Mouse (Mus musculus) gastrocnemius, postnatal 14 days (tissue): ENCODE data around the gene Setdb1. TPM values are rescaled to one million over a fixed set of nuclear protein-coding genes. Genes with fewer than 3 reads are reported as not detected.

Source experiments
- DNase-seq: peaks from one replicate; pipeline ENCODE4 v3.0.0; 2021; ENCODE audit warnings: mixed read lengths
- intact Hi-C: fragments of 180-260 bp; cut with DNase I; formaldehyde crosslinking; loops from one replicate; pipeline ENCODE4 v1.15.1; 2025; ENCODE audit warnings: low total_unique reads
- total RNA-seq, 2 experiments: library from RNA; stranded (reverse); gene quantifications; 2 replicates each; pipeline ENCODE4 v1.2.3; 2021

Gene Setdb1
- total RNA-seq, 2 experiments from 2014 or later: 10.4 to 12.8 TPM

DNA sequence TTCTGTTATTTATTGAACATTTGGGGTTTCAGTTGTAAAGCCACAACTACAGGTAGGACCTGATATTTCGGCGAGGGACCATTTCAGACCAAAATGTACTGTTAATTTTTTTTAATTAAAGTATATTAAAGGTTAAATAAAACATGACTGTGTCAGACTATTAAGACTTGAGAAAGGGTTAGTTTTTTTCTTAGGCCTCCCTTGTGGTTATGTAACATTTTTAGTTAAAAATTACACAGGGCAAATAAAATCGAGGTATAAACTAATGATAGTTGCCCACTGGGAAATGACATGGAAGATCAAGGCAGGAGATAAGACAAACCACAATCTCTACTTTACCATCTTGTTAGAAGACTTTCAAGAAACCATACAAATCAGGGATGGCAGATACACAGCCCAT is 33.6 kb downstream of the Setdb1 start:
- no peak for DNase-seq
- intact Hi-C loops: no loop called here

DNA sequence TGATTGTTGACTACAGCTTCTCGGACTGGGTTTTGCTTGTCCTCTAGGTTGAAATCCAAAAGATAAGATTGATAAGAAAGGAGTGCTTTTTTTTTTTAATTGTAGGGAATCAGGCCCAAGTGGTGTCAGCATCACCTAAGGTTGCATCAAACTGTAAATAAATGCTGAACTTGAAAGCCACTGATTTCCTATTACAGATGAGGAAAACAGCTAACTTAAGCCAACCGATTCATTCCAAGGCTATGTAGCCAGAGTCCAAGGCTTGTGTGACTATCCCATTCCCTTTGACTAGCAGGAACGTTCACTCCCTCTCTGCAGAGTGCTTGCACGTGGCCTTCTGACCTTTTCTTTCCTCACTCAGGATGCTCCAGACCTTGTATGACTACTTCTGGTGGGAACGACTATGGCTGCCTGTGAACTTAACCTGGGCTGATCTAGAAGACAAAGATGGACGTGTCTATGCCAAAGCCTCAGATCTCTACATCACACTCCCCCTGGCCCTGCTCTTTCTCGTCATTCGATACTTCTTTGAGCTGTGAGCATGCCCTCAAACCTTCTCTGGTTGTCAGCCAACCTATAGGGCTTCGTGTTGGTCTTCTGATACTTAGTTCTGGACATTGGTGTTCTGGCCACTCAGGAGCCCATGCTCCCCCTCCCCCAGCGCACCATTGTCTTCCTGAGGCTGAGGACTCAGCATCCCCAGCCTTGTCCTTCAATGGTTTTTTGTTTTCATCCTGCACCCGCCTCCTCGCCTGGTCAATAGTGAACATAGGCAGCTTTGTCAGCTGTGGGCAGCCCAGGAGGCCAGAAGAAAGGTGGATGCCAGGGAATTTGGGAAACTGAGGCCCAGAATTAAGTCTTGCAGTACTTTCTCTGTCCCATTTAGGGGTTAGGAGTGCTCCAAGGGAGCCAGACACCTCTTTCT is 37.0 kb downstream of the Setdb1 start:
- intact Hi-C loops: no loop called here
- no peak for DNase-seq

DNA sequence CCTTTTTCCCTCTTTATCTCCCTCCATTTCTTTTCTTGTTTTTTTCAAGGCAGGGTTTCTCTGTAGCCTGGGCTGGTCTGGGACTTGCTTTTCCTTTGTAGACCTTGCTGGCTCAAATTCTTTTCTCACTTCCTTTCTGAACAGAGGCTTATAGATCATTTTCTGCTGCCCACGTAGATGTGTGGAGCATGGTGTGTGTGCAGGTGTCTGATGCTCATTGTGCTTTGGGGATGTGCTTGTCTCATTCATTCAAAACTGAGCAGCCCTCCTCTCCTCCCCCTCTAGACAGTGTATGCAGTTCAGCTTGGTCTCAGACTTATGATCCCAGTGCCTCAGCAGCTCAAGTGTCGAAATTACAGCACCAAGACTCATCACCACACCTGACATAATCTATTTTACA is 37.9 kb downstream of the Setdb1 start:
- no peak for DNase-seq
- intact Hi-C loops: no loop called here

DNA sequence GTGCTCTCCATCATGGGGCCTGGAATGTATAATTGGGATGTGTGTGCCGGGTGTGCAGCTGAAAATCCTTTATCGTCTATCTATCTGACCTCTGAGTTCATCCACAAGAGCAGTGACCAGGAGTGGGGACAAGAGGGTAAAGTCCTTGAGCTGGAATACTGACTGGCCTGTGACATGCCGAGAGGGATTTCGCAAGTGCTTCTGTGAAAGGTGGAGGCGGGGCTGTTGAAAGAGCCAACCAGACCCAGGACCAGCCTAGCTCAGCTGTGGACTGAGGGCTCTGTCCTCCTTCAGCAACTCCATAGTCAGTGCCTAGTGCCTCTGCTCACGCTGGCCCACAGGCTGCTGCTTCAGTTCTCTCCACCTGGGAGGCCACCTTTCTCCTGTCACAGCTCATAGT is 38.5 kb downstream of the Setdb1 start:
- intact Hi-C loops: no loop called here
- no peak for DNase-seq

DNA sequence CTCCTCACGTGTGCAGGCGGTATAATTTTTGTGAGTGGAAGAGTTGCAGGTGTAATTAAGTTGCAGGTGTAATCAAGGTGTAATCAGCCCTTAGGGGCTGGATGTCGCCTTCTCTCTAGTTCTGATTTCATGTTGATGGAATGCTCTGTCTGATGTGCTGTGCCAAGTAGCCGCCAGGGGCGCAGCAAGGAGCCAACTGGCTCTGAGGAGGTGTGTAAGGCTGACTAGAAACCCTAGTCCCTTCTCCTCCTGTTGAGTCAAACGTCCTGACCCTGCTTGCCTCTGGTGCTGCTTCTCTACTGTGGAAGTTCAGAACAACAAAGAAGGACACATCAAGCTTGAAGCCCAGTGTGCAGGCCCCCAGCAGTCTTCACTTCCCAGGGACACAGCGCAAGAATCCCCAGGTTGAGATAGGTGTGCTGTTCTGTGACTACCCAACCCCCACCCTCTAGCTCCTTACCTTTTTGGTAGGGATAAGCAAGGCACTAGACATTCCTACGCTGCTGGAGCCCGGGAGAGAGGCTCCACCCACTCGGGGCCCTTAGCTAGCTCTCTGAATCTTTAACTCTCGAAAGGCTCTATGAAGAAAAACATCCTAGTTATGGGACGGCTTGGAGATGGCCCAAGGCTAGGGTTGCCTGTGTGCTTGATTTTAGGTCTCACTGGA is 39.5 kb downstream of the Setdb1 start:
- intact Hi-C loops: no loop called here
- peak; percentile 70 for DNase-seq

DNA sequence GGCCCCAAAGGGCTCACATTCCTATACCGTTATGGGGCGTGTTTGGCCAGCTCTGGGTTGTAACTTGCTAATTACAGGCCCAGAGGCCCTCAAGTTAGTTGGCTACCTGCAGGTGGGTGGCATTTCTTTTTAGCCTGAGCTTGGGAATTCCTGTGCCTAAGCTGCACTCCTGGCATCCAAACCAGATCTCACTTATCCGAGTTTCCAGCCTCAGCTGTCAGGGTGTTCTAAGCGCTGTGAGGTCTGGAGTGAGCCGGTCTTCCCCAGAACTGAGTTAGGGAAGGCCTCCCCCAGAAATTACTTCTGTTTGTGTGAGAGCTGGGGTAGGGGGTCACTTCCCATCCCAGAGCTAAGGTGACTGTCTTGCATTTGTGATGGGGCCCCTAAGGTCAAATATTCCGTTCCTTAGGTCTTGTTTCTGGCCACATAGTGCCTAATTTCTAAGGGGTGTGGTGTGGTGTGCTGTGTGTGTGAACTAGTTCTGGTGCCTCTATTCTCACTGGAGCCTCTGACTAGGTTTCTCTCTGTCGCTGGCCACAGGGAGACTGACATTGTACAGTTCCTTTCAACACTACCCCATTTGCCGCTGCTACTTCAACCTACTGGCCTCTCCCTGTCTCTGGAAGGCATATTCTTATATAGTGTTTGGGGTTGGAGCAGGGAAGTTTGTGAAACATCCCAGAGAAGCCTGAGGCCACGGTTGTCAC is 41.0 kb downstream of the Setdb1 start:
- DNase-seq: no peak
- intact Hi-C loops: no loop called here

DNA sequence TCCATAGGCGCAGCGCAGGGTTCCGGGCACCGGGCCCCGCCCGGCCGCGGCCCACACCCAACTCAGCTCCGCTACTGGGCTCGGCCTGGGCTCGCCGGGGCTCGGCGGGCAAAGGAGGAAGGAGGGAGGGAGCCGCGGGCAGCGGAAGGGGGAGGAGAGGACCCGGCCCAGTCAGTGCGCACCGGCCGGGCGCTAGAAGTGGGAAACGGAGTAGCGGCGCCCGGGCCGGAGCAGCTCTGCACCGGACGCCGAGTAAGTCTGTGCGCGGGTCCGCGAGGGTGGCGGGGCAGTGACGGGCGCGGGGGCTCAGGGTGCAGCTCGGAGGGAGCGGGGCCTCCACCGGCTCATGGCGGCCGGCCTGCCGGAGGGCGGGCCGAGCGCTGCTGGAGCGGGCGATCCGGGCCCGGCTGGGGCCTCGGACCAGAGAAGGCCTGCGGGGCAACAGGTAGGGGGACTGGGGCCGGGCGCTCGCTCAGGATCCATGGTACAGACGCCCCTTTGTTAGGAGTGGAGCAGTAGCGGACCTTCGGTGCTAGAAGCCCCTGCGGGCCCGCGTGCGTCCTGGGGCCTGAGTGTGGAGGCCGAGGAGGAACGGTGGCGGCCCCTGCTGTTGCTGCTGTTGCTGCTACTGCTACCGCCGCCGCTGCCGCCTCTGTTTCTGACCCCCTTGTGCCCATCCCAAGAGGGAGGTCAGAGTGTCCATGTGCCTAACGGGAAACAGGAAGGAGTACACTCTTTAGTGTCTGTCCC is 41.7 kb downstream of the Setdb1 start:
- DNase-seq: peak; percentile 94
- intact Hi-C loops: no loop called here

DNA sequence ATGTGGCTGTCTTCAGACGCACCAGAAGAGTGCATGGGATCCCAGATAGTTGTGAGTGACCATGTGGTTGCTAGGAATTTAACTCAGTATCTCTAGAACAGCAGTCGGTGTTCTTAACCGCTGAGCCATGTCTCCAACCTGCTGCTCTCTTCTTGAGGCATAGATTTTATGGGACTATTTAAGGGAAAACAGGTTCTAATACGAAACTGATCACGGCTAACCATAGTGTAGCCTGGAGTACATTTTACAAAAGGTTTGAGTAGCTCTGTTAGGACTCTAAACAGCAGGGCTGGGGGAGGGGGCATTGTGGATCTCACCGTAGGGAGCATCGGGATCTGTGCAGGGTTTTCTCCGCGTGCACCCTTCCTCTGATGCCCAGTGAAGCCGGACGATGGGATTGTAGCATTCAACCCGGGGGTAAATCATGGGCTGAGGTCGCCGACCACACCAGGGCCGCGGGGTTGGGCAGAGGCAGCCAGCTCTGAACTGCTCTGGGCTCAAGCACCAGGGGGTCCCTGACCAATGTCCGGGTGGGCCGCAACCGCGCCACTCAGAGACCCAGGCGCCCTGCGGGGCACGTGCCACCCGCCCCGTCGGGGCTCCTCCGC is 42.4 kb downstream of the Setdb1 start, which contains the start of gene Cers2:
TSS of gene Cers2 (plus strand) at position 306 of the 608 bp plus-strand sequence.
- intact Hi-C loops: no loop called here
- no peak for DNase-seq

DNA sequence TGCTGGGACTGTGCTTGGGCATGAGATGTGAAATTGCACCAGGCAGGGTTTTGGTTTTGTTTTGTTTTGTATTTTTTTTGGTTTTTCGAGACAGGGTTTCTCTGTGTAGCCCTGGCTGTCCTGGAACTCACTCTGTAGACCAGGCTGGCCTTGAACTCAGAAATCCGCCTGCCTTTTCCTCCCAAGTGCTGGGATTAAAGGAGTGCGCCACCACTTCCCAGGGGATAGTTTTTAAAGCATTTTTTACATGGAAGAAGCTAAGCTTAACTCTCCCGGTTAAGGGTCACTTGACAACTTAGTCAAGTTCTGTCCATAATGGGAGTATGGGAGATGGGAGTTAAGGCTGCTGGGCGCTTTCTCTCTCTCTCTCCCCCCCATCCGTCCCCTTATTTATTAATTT is 42.9 kb downstream of the Setdb1 start:
- DNase-seq: no peak
- intact Hi-C loops: no loop called here

DNA sequence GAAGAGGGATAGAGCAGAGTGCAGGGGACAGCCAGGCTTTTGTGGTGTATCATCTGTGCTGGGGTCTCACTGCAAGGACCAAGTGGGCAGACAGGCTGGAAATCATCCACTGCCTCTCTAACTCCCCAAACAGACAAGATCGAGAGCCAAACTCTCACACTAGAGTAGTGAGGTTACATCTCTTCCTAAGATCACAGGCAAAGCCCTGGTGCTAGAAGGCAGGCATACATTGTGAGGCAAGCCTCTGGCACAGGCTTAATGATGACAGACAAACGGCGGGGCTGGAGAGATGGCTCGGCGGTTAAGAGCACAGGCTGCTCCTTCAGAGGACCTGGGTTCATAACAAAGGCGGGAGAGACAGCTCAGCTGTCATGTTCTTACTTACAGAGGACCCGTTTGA is 43.5 kb downstream of the Setdb1 start:
- intact Hi-C loops: no loop called here
- DNase-seq: no peak

DNA sequence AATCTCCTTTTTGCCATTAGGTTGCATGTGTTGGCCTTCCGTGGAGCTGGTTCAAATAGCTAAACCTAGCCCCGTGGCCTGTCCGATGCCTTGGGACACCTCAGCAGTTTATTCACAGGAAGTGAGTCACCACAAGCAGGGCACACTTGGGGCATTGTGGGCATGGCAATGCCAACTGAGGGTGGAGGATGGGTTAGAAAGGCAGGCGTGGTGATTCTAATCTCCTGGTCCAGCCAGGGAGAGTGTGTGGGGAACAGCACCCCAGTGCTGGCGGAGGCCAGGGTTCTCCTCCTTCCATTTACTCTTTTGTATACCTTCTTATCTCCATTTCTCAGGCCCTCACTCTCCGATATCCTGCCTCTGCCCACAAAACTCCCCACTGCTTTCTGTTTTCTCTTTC is 44.4 kb downstream of the Setdb1 start:
- DNase-seq: peak; percentile 39
- intact Hi-C loops: no loop called here

DNA sequence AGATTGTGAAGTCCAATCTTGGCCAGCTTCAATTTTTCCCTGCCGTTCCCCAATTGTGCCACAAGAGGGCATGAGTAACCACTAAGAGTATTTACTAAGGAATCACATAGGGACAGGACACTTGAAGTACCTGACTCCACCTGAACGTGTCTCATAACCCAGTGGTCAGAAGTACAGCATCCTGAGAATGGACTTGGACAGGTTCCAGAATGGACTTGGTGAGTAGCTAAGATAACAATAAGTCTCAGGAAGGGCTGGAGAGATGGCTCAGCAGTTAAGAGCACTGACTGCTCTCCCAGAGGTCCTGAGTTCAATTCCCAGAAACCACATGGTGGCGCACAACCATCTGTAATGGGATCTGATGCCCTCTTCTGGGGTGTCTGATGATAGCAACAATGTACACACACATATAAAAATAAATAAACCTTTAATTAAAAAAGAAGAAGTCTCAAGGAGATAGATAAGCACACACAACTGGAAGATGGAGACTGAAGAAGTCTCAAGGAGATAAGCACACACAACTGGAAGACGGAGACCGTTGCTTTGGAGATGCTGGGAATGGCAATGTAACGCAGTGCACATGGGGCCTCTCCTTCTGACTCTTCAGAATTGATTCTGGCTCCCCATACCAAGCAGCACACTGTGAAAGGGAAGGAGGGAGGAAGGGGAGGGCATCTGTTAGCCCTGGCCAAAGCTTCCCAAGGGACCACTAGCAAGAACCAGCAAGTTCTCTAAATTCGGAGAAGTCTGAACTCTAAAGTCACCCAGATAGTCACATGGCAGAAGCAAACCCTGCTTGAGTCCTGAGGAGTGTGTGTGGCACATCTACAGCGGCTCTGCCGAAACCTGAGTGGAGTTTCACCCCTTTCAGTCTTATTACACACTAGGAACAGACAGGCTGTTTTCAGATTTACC is 45.8 kb downstream of the Setdb1 start:
- peak; percentile 39 for DNase-seq
- intact Hi-C loops: no loop called here

DNA sequence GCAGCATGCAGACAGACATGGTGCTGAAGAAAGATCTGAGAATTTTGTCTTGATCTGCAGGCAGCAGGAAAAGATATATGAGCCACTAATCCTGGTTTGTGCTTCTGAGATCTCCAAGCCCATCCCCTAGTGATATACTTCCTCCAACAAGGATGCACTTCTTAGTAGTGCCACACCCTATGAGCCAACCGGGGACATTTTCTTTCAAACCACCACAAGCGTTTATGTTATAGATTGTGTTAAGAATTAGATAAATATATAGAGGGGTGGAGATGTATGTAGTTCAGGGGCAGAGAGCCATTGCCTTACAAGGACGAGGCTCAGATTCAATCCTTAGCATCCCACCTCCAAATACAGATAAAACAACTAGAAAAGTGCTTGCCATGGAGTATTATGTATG is 46.5 kb downstream of the Setdb1 start:
- intact Hi-C loops: no loop called here
- no peak for DNase-seq

DNA sequence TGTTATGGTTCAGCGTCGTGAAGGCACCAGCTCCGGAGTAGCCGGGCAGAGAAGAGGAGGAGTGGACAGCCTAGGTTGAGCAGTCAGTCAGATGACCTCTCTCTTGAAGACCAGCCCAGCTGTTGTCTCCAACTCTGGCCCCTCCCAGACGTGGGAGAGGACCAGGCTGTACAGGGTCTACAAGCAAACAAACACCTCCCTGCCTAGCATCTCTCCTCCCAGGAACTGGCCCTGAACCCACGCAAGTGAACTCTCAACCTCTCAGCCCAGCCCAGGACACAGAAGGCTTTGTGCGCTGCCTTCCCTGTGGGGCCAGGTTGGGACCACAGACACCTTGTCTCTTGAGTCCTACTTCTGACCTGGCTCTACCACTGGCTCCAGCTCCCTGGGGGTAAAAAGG is 49.9 kb downstream of the Setdb1 start, which contains the start of gene Anxa9:
TSS of gene Anxa9 (minus strand) at position 77 of the 400 bp plus-strand sequence.
- intact Hi-C loops: no loop called here
- DNase-seq: no peak

DNA sequence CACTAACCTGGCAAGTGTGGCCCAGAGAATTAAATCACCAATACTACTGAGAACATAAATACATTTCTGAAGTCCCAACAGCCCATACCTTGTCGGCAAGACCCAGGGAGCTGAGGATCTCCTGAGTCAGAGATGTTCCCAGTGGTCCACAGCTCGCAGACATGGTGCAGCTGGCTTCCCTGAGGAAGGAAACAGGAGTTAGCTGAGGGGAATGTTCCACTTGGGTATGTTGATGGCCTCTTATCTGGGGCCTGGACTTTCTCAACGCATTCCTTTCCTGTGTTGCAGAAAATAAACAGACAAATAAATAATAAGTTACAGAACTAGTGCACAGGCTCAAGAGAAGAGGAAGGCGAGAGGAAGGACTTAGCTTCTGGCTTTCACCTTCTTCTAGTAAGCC is 50.8 kb downstream of the Setdb1 start:
- intact Hi-C loops: no loop called here
- DNase-seq: no peak

DNA sequence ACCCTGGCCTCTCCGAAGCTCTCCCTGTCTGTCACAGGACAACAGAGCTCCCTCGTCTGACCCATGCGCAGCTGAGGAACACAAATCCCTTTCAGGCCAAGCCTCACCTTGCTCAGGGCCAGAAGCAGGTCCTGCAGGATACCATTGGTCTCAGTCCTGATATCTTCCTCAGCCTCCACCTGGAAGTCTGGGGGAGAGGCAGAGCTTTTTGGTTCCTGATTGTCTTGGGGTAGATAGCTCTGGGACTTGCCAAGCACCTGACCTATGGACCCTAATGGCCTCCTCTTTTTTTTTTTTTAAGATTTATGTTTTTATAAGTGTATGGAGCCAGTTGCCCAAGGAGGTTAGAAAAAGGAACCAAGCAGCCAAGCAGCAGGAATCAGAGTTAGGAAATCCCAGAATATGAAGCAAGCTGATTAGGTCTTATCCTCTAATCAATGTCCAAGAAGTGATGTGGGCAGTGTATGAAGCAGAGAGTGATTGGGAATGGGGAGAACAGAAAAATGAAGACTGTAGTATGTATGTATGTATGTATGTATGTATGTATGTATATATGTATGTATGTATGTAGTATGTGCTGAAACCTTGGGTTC is 55.7 kb downstream of the Setdb1 start:
- DNase-seq: no peak
- intact Hi-C loops: no loop called here

DNA sequence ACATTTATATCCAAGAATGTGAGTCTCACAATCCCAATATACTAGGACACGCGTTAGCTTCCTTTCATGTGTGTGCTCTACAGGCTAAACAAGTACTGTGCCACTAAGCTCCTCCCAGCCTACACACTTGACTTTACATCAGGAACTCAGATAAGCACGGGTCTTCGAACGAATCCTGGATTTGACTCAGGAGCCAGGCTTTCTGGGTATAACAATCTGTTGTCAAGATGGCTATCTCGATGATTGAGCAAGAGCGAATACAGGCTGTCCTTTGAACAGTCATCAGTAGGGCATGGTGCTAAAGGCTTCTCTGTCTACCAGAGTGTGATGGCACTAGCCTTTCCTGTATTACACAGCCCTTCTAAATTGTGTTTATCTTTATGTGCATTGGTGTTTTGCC is 59.0 kb downstream of the Setdb1 start:
- intact Hi-C loops: no loop called here
- DNase-seq: no peak

DNA sequence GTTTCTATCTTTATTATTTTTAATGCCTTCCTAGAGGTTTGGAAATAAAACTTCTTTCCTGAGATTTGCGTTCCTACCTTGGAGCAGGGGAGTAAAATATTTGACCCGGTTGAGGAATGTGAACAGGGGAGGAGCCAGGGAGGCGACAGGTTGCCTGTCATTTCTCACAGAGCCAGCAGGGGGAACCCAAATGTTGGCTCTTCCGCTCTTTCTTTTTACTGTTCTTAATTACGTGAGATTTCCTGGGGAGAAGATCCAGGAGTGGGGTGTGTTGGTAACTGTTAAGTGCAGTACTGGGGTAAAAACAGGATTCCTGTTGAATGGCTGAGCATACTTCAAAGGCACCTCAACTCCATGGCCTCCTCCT is 60.9 kb downstream of the Setdb1 start:
- no peak for DNase-seq
- intact Hi-C loops: no loop called here
